Mouse (Mus musculus) hindbrain, postnatal 0 days (tissue): ENCODE measurements around the gene Gdpd4. TPM values are rescaled to one million over a fixed set of nuclear protein-coding genes. Genes with fewer than 3 reads are reported as not detected.

ENCODE experiments used
- ATAC-seq: fragments of 200-750 bp; cut with Nextera tagmentation; 2 replicates; pipeline ENCODE4 v1.8.0; 2017; ENCODE audit warnings: mild to moderate bottlenecking, moderate TSS enrichment, moderate library complexity
- DNase-seq: peaks from one replicate; pipeline ENCODE4 v3.0.0-alpha.2; 2015; ENCODE audit warnings: low spot score
- H3K27ac ChIP-seq: fragments of 300-500 bp; sonication (generic); 2 replicates; pipeline ENCODE4 v1.5.1; 2014; ENCODE audit warnings: mild to moderate bottlenecking
- H3K27me3 ChIP-seq: fragments of 300-500 bp; sonication (generic); 2 replicates; pipeline ENCODE4 v1.6.1; 2014; ENCODE audit warnings: low read length, mixed read lengths; ENCODE audit not compliant: insufficient read depth
- H3K36me3 ChIP-seq: fragments of 300-500 bp; sonication (generic); 2 replicates; pipeline ENCODE4 v1.6.1; 2014; ENCODE audit warnings: low read length, mixed read lengths; ENCODE audit not compliant: insufficient read depth
- H3K4me1 ChIP-seq: fragments of 300-500 bp; sonication (generic); 2 replicates; pipeline ENCODE4 v1.6.1; 2014; ENCODE audit warnings: antibody characterized with exemption, low read length, mixed read lengths; ENCODE audit not compliant: insufficient read depth
- H3K4me2 ChIP-seq: fragments of 300-500 bp; sonication (generic); 2 replicates; pipeline ENCODE4 v1.6.1; 2014; ENCODE audit warnings: low read depth, mild to moderate bottlenecking, low read length, moderate library complexity, mixed read lengths
- H3K4me3 ChIP-seq: fragments of 300-500 bp; sonication (generic); 2 replicates; pipeline ENCODE4 v1.5.1; 2014; ENCODE audit warnings: low read length
- H3K9ac ChIP-seq: fragments of 300-500 bp; sonication (generic); replicated peaks from 2 replicates; pipeline ENCODE4 v1.6.1; 2014; ENCODE audit warnings: mild to moderate bottlenecking, low read length, moderate library complexity, mixed read lengths
- H3K9me3 ChIP-seq: fragments of 300-500 bp; sonication (generic); 2 replicates; pipeline ENCODE4 v1.6.1; 2016; ENCODE audit warnings: low read length, mixed read lengths
- CTCF ChIP-seq: IDR thresholded peaks from 2 replicates; pipeline ENCODE4 v1.5.1; 2016; ENCODE audit warnings: antibody characterized with exemption, control low read depth, low read depth
- WGBS: fragments of 180-500 bp; shearing (Covaris S2); extraction: QIAGEN DNeasy Blood & Tissue Kit; methylation state at CpG from one replicate; pipeline ENCODE4 v1.1.7; 2014; 5-methylcytosine and 5-hydroxymethylcytosine counted together
- polyA plus RNA-seq: library from polyadenylated mRNA; unstranded; fragments of >200 nt; fragmentation: Nextera tagmentation; extraction: Ambion mirVana; gene quantifications from 2 replicates; pipeline ENCODE4 v1.2.1, GENCODE M21; 2015
- total RNA-seq: library from RNA; depleted of rRNA; stranded (reverse); fragments of >200 nt; gene quantifications from 2 replicates; pipeline ENCODE4 v1.2.3, GENCODE M21; 2014; rRNA removed

Gdpd4 gene
- total and polyA plus RNA-seq, 2 experiments from 2014 or later = not detected

- Histone ChIP-seq H3K36me3 (no peaks in the 10 kb centered on the region; the same call in 1 of the 2 replicates), H3K9ac (no peak overlapping the region), H3K4me3 (no peak overlapping the region), H3K4me2 (no peak overlapping the region), H3K4me1 (no peaks in the 10 kb centered on the region; the same call in 1 of the 2 replicates), H3K9me3 (no peaks in the 10 kb centered on the region), H3K27ac (no peak overlapping the region), H3K27me3 (no peaks in the 10 kb centered on the region)
- ATAC-seq = no peak
- 66% methylated on average over 12 of the region's 12 CpGs for WGBS
- DNase-seq = no peak
- TF ChIP-seq CTCF = no peak
Measured at GRCm38 (mm10) chr7:98084541-98085293, 165.0 kb downstream of the Gdpd4 start.

- TF ChIP-seq CTCF = no peak
- Histone ChIP-seq H3K9me3 (no peaks in the 10 kb centered on the region), H3K4me2 (no peak overlapping the region), H3K4me3 (no peak overlapping the region), H3K9ac (no peak overlapping the region), H3K27ac (no peak overlapping the region), H3K36me3 (no peaks in the 10 kb centered on the region), H3K27me3 (no peaks in the 10 kb centered on the region), H3K4me1 (no peaks in the 10 kb centered on the region; the same call in 1 of the 2 replicates)
- DNase-seq (no peak), ATAC-seq (no peak)
- WGBS = 61% methylated on average over 7 of the region's 7 CpGs
Measured at GRCm38 (mm10) chr7:98085314-98085713, 165.6 kb downstream of the Gdpd4 start.

GRCm38 (mm10) chr7:98086346-98086745 lies 166.6 kb downstream of the Gdpd4 start:
- H3K27me3 ChIP-seq = no peaks in the 10 kb centered on the region
- H3K4me2 ChIP-seq = no peak overlapping the region
- H3K27ac ChIP-seq = no peak overlapping the region
- DNase-seq = peak; percentile 63
- H3K4me1 ChIP-seq = no peaks in the 10 kb centered on the region; the same call in 1 of the 2 replicates
- 41% methylated on average over 2 of the region's 2 CpGs for WGBS
- H3K9ac ChIP-seq = no peak overlapping the region
- no peak for ATAC-seq
- no peak overlapping the region for H3K4me3 ChIP-seq
- H3K36me3 ChIP-seq = no peaks in the 10 kb centered on the region
- TF ChIP-seq CTCF = peak; percentile 68
- no peaks in the 10 kb centered on the region for H3K9me3 ChIP-seq

DNA sequence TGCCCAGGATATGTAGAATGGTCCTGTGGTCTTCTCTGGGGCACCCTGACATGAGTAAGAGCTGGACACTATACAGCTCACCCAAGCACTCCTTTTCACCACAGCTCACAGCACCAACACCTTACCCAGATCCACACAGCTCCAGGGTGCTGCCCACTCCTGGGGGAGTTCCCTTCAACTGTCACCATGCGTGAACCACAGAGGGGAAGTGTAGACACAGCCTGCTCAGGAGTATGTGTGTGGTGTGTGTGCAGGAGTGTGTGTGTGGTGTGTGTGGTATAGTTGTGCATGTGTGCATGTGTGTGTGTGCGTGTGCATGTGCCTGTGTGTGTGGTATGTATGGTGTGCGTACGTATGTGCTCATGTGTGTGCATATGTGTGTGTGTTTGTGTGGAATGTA lies 176.1 kb downstream of the Gdpd4 start:
- Histone ChIP-seq H3K4me1 (no peaks in the 10 kb centered on the region), H3K27ac (no peak overlapping the region), H3K9me3 (no peaks in the 10 kb centered on the region), H3K4me2 (no peak overlapping the region), H3K36me3 (peaks cover 6% of the 10 kb centered on the region; the same call in 1 of the 2 replicates), H3K4me3 (no peak overlapping the region), H3K9ac (no peak overlapping the region), H3K27me3 (no peaks in the 10 kb centered on the region)
- ATAC-seq = no peak
- DNase-seq = no peak
- no peak for TF ChIP-seq CTCF
- 95% methylated on average over 4 of the region's 4 CpGs for WGBS

- 93% methylated on average over 8 of the region's 8 CpGs for WGBS
Measured at GRCm38 (mm10) chr7:98097557-98097956, 177.8 kb downstream of the Gdpd4 start.

More at GRCm38 (mm10) chr7:98097557-98097956, 177.8 kb downstream of the Gdpd4 start:
- no peak for TF ChIP-seq CTCF
- H3K9me3 ChIP-seq = no peaks in the 10 kb centered on the region
- no peak overlapping the region for H3K4me3 ChIP-seq
- 0 out of 2 replicates have a peak, but pooled peaks cover 2% of the 10 kb centered on the region for H3K4me1 ChIP-seq
- no peak overlapping the region for H3K9ac ChIP-seq
- H3K4me2 ChIP-seq = no peak overlapping the region
- H3K36me3 ChIP-seq = peaks cover 6% of the 10 kb centered on the region; the same call in 1 of the 2 replicates
- no peak for DNase-seq
- no peaks in the 10 kb centered on the region for H3K27me3 ChIP-seq
- no peak overlapping the region for H3K27ac ChIP-seq
- ATAC-seq = no peak

Other genes with a start within 250 kb of the Gdpd4 start
- 99.6 and 102 TPM in 2 replicates for gene Clns1a, start 223.3 kb upstream of the Gdpd4 start, total RNA-seq
- gene Clns1a, start 223.3 kb upstream of the Gdpd4 start, polyA plus RNA-seq = 172 and 175 TPM in 2 replicates
- gene Aqp11, start 181.7 kb upstream of the Gdpd4 start, total RNA-seq = 15.0 and 16.0 TPM in 2 replicates
- 29.4 and 29.5 TPM in 2 replicates for gene Aqp11, start 181.7 kb upstream of the Gdpd4 start, polyA plus RNA-seq
- gene Pak1, start 131.4 kb upstream of the Gdpd4 start, total RNA-seq = 125 and 137 TPM in 2 replicates
- 111 and 114 TPM in 2 replicates for gene Pak1, start 131.4 kb upstream of the Gdpd4 start, polyA plus RNA-seq
- 42.1 and 50.8 TPM in 2 replicates for gene Myo7a, start 199.6 kb downstream of the Gdpd4 start, total RNA-seq
- gene Myo7a, start 199.6 kb downstream of the Gdpd4 start, polyA plus RNA-seq = 10.7 and 11.9 TPM in 2 replicates
- gene Omp, start 225.5 kb downstream of the Gdpd4 start, total RNA-seq = 0.07 and 0.47 TPM in 2 replicates
- 0.48 and 0.49 TPM in 2 replicates for gene Omp, start 225.5 kb downstream of the Gdpd4 start, polyA plus RNA-seq